Mouse (Mus musculus) embryonic facial prominence, embryonic 10.5 days (tissue): ENCODE data around the gene Rita1. TPM values are rescaled to one million over a fixed set of nuclear protein-coding genes. Genes with fewer than 3 reads are reported as not detected.
A peak's percentile ranks its signal among the peaks of the same experiment; 100 is the strongest.

ENCODE experiments used
- DNase-seq: peaks from one replicate; pipeline ENCODE4 v3.0.0-alpha.2; 2017; ENCODE audit warnings: low spot score
- H3K27ac ChIP-seq: fragments of 300-500 bp; sonication (generic); replicated peaks from 2 replicates; pipeline ENCODE4 v1.5.1; 2016; ENCODE audit warnings: mild to moderate bottlenecking
- H3K27me3 ChIP-seq: fragments of 300-500 bp; sonication (generic); replicated peaks from 2 replicates; pipeline ENCODE4 v1.6.1; 2016; ENCODE audit warnings: low read depth, mild to moderate bottlenecking; ENCODE audit not compliant: poor library complexity, severe bottlenecking
- H3K36me3 ChIP-seq: fragments of 300-500 bp; sonication (generic); replicated peaks from 2 replicates; pipeline ENCODE4 v1.6.1; 2016; ENCODE audit warnings: mild to moderate bottlenecking, moderate library complexity
- H3K4me1 ChIP-seq: fragments of 300-500 bp; sonication (generic); 2 replicates; pipeline ENCODE4 v1.6.1; 2016
- H3K4me3 ChIP-seq: fragments of 300-500 bp; sonication (generic); 2 replicates; pipeline ENCODE4 v1.5.1; 2016; ENCODE audit warnings: mild to moderate bottlenecking, moderate library complexity
- H3K9me3 ChIP-seq: fragments of 300-500 bp; sonication (generic); 2 replicates; pipeline ENCODE4 v1.6.1; 2016; ENCODE audit warnings: mild to moderate bottlenecking
- WGBS: fragments of 180-500 bp; shearing (Covaris S2); methylation state at CpG from one replicate; pipeline ENCODE4 v1.1.7; 2016; 5-methylcytosine and 5-hydroxymethylcytosine counted together
- polyA plus RNA-seq: library from polyadenylated mRNA; unstranded; fragments of >200 nt; fragmentation: Nextera tagmentation; extraction: Ambion mirVana; gene quantifications from 2 replicates; pipeline ENCODE4 v1.2.1, GENCODE M21; 2016

The Rita1 gene
- polyA plus RNA-seq, 1 experiment from 2014 or later: 20.1 TPM

- Histone ChIP-seq H3K9me3 (no peaks in the 10 kb centered on the region), H3K36me3 (peaks cover 21% of the 10 kb centered on the region), H3K27ac (peak overlapping the region; percentile 87), H3K4me3 (peak overlapping the region; percentile 85), H3K4me1 (peaks cover 41% of the 10 kb centered on the region), H3K27me3 (0 out of 2 replicates have a peak, but pooled peaks cover 4% of the 10 kb centered on the region)
- DNase-seq: no peak
- 1% methylated on average over 27 of the region's 29 CpGs for WGBS
These were observed 24.3 kb downstream of the Rita1 start for GRCm38 (mm10) chr5:120587940-120588568.

GRCm38 (mm10) chr5:120587616-120587926 is 24.8 kb downstream of the Rita1 start:
- DNase-seq: no peak
- H3K4me1 ChIP-seq: peaks cover 41% of the 10 kb centered on the region
- H3K36me3 ChIP-seq: peaks cover 25% of the 10 kb centered on the region
- peak overlapping the region; percentile 87; the same call in 1 of the 2 replicates for H3K27ac ChIP-seq
- WGBS: 39% methylated on average over 9 of the region's 9 CpGs
- peak overlapping the region; percentile 85 for H3K4me3 ChIP-seq
- no peaks in the 10 kb centered on the region for H3K9me3 ChIP-seq
- 0 out of 2 replicates have a peak, but pooled peaks cover 4% of the 10 kb centered on the region for H3K27me3 ChIP-seq

- H3K27ac ChIP-seq: peak overlapping the region; percentile 87; the same call in 1 of the 2 replicates
- no peaks in the 10 kb centered on the region for H3K9me3 ChIP-seq
- H3K4me1 ChIP-seq: peaks cover 41% of the 10 kb centered on the region
- 0 out of 2 replicates have a peak, but pooled peaks cover 4% of the 10 kb centered on the region for H3K27me3 ChIP-seq
- H3K36me3 ChIP-seq: peaks cover 29% of the 10 kb centered on the region
- WGBS: 13% methylated on average over 17 of the region's 17 CpGs
- no peak for DNase-seq
- H3K4me3 ChIP-seq: peak overlapping the region; percentile 85
These were observed 25.4 kb downstream of the Rita1 start for GRCm38 (mm10) chr5:120586741-120587615.

GRCm38 (mm10) chr5:120584968-120585367 is 27.4 kb downstream of the Rita1 start:
- Histone ChIP-seq H3K36me3 (peaks cover 44% of the 10 kb centered on the region), H3K4me1 (peaks cover 46% of the 10 kb centered on the region), H3K4me3 (no peak overlapping the region), H3K27ac (no peak overlapping the region), H3K9me3 (no peaks in the 10 kb centered on the region), H3K27me3 (0 out of 2 replicates have a peak, but pooled peaks cover 4% of the 10 kb centered on the region)
- DNase-seq: peak; percentile 43
- WGBS: 43% methylated on average over 15 of the region's 15 CpGs

- peaks cover 48% of the 10 kb centered on the region for H3K36me3 ChIP-seq
- H3K27ac ChIP-seq: no peak overlapping the region
- peaks cover 54% of the 10 kb centered on the region for H3K4me1 ChIP-seq
- H3K4me3 ChIP-seq: no peak overlapping the region
- H3K27me3 ChIP-seq: 0 out of 2 replicates have a peak, but pooled peaks cover 4% of the 10 kb centered on the region
- H3K9me3 ChIP-seq: no peaks in the 10 kb centered on the region
- DNase-seq: no peak
- 89% methylated on average over 4 of the region's 4 CpGs for WGBS
These were observed 28.9 kb downstream of the Rita1 start for GRCm38 (mm10) chr5:120583511-120583910.

GRCm38 (mm10) chr5:120582002-120582401 is 30.4 kb downstream of the Rita1 start:
- Histone ChIP-seq H3K4me3 (no peak overlapping the region), H3K27me3 (no peaks in the 10 kb centered on the region), H3K27ac (no peak overlapping the region), H3K4me1 (peaks cover 55% of the 10 kb centered on the region), H3K9me3 (no peaks in the 10 kb centered on the region), H3K36me3 (peaks cover 48% of the 10 kb centered on the region)
- no peak for DNase-seq
- WGBS: 83% methylated on average over 9 of the region's 9 CpGs

GRCm38 (mm10) chr5:120579898-120580626 is 32.3 kb downstream of the Rita1 start:
- Histone ChIP-seq H3K9me3 (no peaks in the 10 kb centered on the region), H3K4me3 (no peak overlapping the region), H3K27me3 (no peaks in the 10 kb centered on the region), H3K4me1 (peaks cover 49% of the 10 kb centered on the region), H3K36me3 (peaks cover 48% of the 10 kb centered on the region), H3K27ac (peak overlapping the region; percentile 76)
- 91% methylated on average over 26 of the region's 26 CpGs for WGBS
- DNase-seq: no peak

- DNase-seq: no peak
- Histone ChIP-seq H3K4me1 (peaks cover 50% of the 10 kb centered on the region), H3K36me3 (peaks cover 41% of the 10 kb centered on the region), H3K9me3 (no peaks in the 10 kb centered on the region), H3K27me3 (no peaks in the 10 kb centered on the region), H3K27ac (peak overlapping the region; percentile 76), H3K4me3 (0 out of 2 replicates have a peak overlapping the region, but pooled peaks have one; percentile 2)
- 62% methylated on average over 26 of the region's 26 CpGs for WGBS
These were observed 33.0 kb downstream of the Rita1 start for GRCm38 (mm10) chr5:120579211-120579897.

- 0 out of 2 replicates have a peak overlapping the region, but pooled peaks have one; percentile 13 for H3K4me3 ChIP-seq
- no peaks in the 10 kb centered on the region for H3K27me3 ChIP-seq
- 41% methylated on average over 12 of the region's 12 CpGs for WGBS
- DNase-seq: peak; percentile 65
- H3K36me3 ChIP-seq: peaks cover 33% of the 10 kb centered on the region
- H3K9me3 ChIP-seq: no peaks in the 10 kb centered on the region
- H3K4me1 ChIP-seq: peaks cover 53% of the 10 kb centered on the region
- peak overlapping the region; percentile 76 for H3K27ac ChIP-seq
These were observed 33.8 kb downstream of the Rita1 start for GRCm38 (mm10) chr5:120578504-120579081.

GRCm38 (mm10) chr5:120577935-120578441 is 34.4 kb downstream of the Rita1 start:
- H3K36me3 ChIP-seq: peaks cover 27% of the 10 kb centered on the region
- WGBS: 50% methylated on average over 10 of the region's 10 CpGs
- H3K4me3 ChIP-seq: 0 out of 2 replicates have a peak overlapping the region, but pooled peaks have one; percentile 13
- H3K4me1 ChIP-seq: peaks cover 58% of the 10 kb centered on the region
- no peaks in the 10 kb centered on the region for H3K27me3 ChIP-seq
- peak overlapping the region; percentile 76 for H3K27ac ChIP-seq
- no peaks in the 10 kb centered on the region for H3K9me3 ChIP-seq
- DNase-seq: no peak

GRCm38 (mm10) chr5:120576781-120577301 is 35.5 kb downstream of the Rita1 start:
- no peak for DNase-seq
- Histone ChIP-seq H3K4me3 (no peak overlapping the region), H3K36me3 (peaks cover 17% of the 10 kb centered on the region), H3K4me1 (peaks cover 58% of the 10 kb centered on the region), H3K27ac (no peak overlapping the region), H3K27me3 (no peaks in the 10 kb centered on the region), H3K9me3 (no peaks in the 10 kb centered on the region)
- WGBS: 82% methylated on average over 11 of the region's 11 CpGs
